Mouse (Mus musculus) ES-E14 (cell line): Measurements from ENCODE around the gene Cep350.

Experiments
- CHD2 ChIP-seq: IDR thresholded peaks from 2 replicates; pipeline ENCODE4 v1.6.1; 2014; ENCODE audit warnings: mild to moderate bottlenecking, low read depth, low read length, inconsistent platforms
- HCFC1 ChIP-seq: IDR thresholded peaks from 2 replicates; pipeline ENCODE4 v1.6.1; 2012; ENCODE audit warnings: low read length, inconsistent platforms, borderline replicate concordance; ENCODE audit not compliant: insufficient read depth
- MAFK ChIP-seq: IDR thresholded peaks from 2 replicates; pipeline ENCODE4 v1.6.1; 2014; ENCODE audit warnings: mild to moderate bottlenecking, low read depth, low read length, inconsistent platforms; ENCODE audit not compliant: insufficient read depth
- ZC3H11A ChIP-seq: IDR thresholded peaks from 2 replicates; pipeline ENCODE4 v1.6.1; 2012; ENCODE audit warnings: low read depth, mild to moderate bottlenecking, inconsistent platforms, low read length, borderline replicate concordance
- ZNF384 ChIP-seq: IDR thresholded peaks from 2 replicates; pipeline ENCODE4 v1.6.1; 2012; ENCODE audit warnings: low read depth, low read length, inconsistent platforms

GRCm38 (mm10) chr1:155831958-155832357, 141.1 kb downstream of the Cep350 start:
- no peak for TF ChIP-seq ZNF384
- no peak for TF ChIP-seq HCFC1
- TF ChIP-seq ZC3H11A, result no peak
- no peak for TF ChIP-seq CHD2
- TF ChIP-seq MAFK, result no peak
